Mouse (Mus musculus) kidney, postnatal 4 days (tissue): ENCODE results near the gene Adrb1.

Experiments
- DNase-seq, 2 experiments: peaks; one replicate each; pipeline ENCODE4 v3.0.0; 2021; ENCODE audit warnings: mixed read lengths in 2 of 2

Adrb1 gene

DNA sequence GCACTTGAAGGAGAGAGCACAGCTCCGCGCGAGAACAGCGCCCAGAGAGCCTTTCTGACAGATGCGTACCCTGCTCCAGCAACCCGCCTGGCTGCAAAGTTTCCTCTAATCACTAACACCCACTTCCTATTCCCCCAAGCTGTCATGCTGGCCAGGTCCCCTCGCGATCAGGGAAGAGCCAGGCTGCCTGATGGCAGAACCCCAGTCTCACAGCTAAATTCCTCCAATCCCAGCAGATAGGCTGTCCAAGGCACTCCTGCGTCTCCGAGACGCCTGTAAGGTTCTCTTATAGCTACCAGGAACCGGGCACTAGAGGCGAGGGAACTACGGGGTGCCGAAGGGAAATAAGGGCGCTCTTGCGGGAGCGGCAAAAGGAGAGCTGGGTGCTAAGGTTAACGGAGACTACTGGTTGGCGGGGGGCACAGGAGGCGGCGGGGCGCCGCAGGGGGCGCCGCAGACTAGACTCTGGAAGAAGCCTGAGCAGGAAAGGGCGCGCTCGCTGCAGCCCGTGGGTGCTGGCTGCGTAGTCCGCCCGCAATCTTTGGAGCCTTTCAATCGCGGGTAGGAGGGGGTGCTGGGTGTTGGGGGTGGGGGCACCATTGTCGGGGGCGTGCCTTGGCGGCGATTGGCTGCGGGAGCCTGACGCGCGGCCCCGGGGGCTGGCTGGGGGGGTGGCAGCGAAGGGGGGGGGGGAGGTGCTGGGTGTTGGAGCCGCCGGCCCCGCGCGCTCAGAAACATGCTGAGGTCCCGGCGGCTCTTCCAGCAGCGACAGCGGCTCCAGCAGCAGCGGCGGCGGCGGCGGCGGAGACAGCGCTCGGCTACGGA is at the start of gene Adrb1:
Gene Adrb1 (plus strand): TSS at position 813 of the 825 bp plus-strand sequence.
- DNase-seq = peak; percentile 63 to 68

DNA sequence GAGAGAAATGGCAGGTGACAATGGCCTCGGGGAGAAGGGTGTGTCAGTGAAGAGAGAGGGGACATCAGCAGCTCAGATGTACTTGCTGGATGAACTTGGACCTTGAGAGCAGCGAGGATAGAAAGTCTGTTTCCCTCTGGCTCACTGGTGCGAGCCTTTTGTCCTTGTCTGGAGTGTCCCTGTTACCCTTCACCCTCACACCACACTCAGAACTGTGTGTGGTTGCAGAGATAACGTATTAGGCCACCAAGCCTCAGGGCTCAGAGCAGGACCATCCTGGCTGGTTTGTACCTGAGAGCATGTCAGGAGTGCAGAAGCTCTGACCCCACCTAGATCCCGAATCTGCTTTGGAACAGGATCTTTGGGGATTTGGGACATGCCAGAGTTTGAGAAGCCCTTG is 46.3 kb upstream of the Adrb1 start:
- DNase-seq = no peak

DNA sequence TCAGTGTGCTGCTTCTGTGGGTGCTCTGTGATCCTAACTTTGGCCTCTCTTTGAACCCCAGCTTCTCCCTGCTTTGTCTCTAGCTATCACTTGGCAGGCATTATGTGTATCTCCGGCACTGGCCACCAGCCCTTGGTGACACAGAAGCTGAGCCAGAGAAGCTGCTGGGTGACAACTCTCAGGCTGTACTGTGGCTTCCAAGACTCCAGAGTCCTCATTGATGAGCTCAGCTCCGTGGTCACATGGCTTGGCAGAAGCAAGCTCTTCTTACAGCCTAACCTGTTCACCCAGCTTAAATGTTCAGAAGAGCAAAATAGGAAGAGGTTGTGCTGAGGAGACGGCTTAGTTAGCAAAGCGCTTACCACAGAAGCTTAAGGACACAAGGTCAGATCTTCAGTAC is 45.5 kb upstream of the Adrb1 start:
- no peak for DNase-seq

DNA sequence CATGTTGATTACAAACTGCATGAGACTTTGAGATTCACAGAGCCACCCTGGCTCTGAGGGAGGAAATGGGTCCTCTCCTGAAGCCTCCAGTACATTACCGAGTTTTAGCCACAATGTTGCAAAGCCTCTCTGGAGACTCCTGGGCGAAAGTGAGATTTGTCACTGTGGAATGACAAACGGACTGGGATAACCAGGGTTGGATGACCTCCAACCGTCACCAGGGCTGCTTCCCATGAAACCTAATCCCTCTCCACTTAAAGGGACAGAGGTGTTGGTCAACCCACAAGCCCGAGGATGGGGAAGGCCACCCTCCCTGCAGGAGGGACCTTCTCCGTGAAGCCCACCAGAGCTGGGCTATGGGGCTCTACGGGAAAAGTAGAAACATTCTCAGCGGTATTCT is 44.4 kb upstream of the Adrb1 start:
- DNase-seq = no peak

DNA sequence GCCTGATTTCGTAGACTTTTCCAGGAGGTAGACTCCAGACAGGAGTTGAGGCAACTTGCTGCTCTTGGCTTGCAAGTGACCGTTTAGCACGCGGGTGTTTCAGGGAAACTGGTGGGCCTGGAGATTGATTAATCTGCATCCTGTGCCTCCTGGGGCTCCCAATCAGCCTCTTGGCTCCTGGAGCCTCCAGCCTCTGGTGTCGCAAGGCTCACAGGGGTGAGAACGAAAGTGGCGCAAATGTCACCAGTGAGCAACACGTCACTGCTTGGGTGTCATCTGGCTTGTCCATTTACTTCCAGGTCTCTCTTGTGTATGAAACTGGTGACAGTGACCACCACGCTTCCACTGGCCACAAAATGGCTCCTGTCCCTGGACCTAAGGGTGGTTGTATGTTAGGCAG is 43.5 kb upstream of the Adrb1 start:
- DNase-seq = no peak

DNA sequence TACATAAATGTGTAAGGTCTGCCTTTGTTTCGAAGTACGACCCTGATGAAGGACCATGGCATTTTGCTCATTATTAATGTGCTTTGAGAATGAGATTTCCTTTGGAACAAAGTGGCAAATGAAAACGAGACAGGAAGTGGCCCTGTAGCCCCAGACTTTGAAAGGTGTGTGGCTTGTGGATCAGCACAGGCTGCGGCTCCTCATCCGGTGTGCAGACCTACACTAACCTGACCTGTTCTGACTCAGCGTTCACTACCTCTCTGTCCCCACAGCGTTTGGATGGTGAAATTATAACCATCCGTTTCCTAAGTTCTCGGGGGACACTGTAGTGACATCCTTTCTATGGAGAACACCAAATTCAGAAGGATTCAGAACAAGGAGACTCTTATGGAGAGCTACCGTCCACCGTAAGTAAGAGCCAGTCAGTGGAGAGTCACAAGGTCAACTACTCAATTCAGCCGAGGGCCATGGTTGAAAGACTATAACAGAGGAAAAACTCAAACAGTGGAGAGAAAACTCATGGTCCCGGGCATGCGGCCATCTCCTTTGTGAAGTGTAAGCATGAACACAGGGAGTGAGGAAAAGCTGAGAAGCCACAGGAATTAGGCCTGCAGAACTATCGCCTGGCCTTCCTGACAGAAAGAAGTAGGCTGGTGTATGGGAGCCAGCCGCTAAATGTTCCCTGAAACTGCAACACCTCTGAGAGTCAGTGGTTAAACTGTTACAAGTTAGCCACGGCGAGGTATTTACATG is 42.6 kb upstream of the Adrb1 start:
- peak; percentile 35 to 51 for DNase-seq

DNA sequence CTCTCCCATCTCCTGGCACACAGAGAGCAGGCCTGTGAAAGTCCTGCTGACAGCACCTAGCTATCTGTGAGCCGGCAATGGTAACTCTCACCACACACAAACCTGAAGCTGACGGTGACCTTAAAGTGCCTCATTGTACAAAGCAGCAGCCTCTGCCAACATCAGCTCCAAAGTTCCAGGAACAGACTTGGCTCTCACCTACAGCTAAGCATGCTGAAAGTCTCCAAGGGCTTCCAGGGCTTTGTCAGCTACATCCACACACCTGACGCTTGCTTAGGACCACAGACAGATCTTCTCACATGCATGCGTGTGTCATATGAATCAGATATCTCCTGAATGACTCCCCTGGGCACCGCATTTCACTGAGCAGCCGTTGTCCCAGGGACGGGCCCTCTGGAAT is 42.0 kb upstream of the Adrb1 start:
- peak in 1 of 2 experiments; percentile 29 for DNase-seq

DNA sequence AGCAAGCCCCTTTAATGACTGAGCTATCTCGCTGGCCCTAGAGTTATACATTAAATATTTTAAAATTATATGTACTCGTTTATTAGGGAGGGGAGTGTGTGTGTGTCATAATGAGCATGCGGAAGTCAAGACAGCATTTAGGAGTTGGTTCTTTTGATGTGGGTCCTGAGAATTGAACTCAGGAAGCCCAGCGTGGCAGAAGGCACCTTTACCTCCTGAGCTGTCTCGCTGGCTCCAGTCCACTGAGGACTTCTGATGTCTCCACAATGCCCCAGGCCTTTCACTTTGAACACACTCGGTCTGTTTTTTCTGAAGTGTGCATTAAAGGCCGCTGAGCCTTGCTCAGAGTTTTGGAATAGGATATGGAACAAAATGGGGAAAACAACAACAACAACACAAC is 39.7 kb upstream of the Adrb1 start:
- no peak for DNase-seq

DNA sequence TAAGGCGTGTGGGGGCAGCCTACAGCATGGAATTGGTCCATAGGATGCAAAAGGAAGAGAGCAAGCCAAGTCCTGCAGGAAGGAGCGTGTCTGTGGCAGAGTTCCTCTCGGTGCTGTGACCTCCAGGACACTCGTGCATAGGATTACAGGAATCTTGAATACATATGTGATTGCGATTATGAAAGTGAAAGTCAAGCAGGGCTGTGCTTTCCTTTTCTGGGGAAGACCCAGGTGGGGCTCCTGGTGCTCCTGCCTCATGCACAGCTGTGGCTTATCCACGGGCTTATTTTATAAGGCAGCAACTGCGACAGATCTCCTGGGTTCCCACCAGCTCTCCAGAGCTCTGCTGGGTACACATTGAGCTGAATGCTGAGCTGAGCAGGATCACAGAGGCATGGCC is 39.2 kb upstream of the Adrb1 start:
- no peak for DNase-seq

DNA sequence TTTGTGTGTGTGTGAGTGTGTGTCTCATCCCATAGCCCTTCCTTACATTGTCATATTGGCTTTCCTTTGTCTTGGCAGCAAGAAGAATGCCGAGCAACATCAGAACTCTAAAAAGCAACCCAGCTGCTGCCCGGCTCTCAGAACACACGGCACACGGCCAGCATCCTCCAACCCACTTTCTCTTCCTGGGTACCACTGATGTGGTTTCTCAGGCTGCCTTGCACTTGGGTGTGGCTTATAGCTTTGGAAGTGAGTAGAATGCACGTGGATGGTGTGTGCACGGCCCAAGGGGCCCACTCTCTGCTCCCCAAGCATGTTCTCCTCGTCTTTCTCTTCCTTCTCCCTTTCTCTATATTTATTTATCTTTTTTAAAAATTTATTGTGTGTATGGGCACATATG is 36.5 kb upstream of the Adrb1 start:
- DNase-seq = no peak

DNA sequence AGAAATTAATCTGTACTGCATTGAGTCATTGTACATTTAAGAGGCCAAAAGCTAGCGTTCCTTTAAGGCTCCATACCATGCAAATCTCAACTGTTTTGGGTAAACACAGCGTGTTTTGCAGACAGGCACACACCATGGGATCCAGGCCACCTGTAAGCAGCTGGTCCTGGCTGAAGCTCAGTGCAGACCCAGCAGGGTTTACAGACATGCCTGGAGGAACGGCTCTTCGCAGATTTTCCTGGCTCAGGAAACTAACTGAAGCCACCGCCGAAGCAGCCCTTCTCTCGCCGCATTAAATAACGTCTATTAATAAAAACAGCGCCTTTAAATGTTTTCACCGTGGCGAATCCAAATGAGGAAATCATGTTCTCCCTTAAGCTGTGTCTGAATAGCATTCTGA is 35.8 kb upstream of the Adrb1 start:
- DNase-seq = no peak

DNA sequence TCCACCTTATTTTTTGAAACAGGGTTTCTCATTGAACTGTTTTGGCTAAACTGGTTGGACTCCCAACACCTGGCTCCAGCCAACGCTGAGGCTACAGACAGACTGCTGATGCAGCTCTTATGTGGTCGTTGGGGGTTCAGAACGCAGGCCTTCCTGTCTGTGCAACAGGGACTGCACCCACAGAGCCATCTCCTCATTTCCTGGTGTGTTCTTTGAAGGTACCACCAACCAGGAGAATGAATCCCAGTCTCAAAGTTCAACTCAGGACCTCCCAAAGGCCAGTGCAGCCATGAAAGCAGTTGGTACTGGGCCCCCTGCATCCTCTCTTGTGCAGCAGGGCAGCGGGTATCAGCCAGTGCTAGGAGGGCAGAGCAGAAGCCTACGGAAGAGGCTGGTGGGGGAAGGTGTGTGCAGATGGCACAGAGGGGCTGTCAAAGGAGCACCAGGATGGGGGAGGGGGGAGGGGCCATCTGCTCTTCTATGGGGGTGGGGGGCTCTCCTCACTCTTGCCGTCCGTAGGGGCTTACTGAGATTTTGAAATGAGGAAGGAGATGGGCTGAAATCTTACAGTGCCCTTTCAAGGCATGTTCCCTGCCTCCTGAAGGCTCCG is 34.9 kb upstream of the Adrb1 start:
- no peak for DNase-seq

DNA sequence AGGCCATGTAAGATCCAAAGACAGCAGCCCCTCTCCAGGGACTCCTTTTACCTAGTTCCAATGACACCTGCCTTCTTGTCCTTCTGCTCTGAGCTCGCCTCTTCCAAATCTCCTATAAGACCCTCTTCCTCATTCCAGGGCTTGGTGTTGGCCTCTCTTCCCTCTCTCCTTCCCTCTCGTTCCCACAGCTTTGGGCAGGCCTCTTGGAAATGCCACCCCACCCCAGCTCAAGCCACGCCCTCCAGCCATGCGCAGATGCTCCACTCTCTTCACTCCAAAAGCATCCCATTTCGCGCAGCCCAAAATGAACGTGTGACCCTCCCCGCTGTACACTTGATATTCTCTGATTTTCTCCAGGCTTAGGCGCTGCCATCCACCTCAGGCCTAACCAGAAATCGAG is 34.3 kb upstream of the Adrb1 start:
- no peak for DNase-seq

DNA sequence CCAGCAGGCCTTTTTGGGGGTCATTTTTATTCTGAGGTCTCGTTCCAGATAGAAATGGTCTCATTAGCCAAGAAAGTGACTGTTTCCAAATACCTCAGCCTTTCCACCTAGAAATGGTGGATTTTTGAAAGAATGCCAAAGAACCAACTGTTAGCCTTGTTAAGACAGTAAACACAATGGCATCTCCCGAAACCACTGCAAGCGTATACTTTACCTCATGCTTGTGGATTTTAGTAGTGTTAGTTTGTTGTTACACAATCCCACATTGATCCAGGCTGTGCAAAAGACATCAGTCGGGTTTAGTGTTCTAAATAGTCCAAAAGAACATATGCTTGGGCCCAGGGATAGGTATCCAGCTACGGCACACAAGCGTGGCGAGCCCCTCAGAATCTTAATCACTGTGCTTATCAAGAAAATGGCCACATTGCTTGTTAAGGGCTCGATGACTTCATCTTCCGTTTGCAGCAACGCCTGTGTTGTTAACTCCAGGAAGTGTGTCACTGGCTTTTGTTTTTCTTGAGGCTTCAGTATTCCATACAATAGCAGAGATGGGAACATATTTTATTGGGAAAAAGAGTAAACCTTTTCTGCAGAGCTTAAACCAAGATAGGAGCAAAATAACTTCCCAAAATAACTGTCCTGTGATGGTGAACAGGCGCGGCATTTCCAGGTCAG is 33.2 kb upstream of the Adrb1 start:
- DNase-seq = no peak

DNA sequence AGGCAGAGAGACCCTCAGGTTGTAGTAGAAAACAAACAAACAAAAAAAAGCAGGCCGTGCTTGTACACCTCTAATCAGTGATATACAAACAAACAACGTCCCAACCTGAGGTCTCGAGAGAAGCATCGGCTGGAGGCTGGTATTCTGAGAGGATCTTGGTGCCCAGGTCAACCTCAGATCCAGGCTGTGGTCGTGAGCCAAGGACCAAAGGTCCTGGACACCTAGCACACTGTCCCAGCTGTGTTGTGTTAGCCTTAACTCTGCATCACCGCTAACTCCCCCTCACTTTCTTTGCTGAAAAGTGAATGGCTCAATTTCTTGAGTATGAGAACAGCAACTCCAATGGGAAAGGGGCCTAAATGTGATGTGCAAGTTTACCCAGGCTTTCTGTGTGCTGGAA is 32.5 kb upstream of the Adrb1 start:
- no peak for DNase-seq

DNA sequence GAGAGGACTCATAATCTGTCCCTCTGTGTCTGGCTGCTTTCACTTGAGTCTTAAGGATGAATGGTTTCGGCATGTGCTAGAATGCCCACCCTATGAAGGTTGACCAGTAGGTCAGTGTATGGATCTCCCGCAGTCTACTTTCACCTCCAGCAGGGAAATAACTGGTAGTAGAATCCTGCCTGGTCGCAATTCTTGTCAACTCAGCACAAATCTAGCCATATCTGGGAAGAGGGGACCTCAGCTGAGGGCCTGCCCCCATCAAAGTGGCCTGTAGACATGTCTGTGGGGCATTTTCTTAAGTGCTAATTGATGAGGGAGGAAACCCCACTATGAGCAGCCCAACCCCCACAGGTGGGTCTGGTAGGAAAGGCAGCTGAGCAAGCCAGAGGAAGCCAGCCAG is 30.9 kb upstream of the Adrb1 start:
- DNase-seq = no peak

DNA sequence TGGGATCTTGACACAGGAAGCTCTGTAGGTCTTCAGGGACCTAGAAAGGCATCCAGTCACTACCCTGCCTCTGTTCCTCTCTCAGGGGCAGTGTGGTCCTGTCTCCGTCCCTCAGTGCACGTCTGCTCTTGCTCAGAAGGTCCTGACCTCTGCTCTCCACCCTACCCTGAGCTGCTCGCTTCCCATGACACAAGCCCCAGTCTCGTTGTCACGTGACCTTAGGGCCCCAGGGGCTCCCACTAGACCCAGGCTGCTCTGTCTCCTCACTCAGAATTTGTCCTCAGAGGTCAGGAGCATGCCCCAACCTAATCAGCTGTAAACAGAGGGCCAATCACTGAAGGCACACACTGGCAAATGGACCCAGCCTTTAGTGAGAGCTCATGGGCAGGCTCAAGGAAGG is 29.5 kb upstream of the Adrb1 start:
- no peak for DNase-seq

DNA sequence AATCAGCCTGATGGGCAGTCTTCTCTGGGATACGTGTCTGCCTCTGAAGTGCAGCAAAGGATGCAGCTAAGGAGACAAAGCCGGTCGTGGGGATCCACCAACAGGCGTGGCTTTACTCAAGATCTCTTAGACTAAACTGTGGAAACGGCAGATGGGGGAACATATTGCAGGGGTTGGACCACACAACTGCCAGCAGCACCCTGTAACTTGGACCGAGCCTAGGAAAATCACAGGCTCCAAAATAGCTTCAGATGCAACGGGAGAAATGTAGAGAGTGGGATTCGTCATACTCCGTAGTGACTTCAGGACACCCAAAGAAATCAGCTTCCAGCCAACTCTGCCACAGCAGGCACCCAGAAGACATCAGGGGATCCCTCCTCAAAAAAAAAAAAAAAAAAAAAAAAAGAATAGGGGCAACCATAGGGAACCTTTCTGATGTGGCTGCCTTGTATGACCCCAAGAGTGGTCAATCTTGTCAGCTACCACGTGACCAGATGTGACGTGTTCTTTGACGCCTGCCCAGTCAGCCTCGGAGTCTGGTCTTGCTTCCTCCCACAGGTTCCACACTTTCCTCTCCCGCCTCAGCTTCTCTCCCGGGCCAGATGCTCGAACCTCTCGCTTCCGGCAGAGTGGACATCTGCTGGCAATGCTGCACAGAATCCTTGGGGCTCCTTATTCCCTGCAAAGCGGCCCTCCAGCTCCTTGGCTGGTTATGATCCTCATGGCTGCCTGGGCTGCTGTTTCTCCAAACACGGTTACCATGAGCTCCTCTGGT is 24.4 kb upstream of the Adrb1 start:
- no peak for DNase-seq

DNA sequence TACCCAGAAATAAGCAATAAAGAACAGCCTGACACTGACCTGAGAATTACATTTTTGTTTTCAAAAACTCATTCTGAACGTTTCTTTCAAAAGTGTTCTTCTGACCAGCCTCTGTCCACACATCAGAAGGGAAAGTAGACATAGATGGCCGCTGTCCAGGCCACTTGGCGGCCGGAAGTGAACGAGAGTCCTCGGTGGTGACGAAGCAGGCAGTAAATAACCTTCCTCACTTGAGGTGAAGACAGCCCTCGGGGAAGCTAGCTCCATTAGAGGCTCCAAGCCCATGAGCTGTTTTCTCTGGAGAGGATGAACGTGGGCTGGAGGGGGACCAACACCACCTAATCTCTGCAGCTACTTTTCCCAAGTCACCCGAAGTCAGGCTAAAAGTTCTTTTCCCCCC is 21.2 kb upstream of the Adrb1 start:
- DNase-seq = peak; percentile 47 to 62

DNA sequence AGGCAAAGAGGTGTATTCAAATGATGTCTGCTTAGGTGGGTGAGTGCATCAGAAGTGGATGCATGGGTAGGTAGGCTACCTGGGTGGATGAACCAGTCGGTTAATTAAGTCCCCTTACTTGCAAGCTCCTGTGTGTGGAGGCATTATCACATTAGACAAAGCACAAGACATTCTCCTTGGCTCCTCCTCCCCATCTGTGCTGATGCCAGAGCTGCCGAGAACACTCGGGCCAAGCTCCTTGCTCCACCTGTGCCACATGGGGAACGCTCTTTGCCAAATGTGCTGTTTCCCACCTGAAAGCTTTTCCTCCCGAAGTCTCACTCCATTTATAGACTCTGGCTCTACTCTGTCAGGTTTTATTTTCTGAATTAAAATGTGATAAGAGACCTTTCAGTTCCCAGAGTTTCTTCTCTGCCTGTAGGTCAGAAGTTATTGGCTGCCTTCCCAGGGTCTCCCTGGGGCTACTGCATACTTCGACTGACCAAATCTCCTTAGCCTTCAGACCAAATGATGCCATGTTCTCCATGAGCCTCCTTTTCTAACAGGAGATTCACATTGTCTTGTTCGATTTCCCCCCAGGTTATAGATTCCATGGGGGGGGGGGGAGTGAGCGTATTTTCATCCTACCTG is 20.5 kb upstream of the Adrb1 start:
- DNase-seq = no peak

DNA sequence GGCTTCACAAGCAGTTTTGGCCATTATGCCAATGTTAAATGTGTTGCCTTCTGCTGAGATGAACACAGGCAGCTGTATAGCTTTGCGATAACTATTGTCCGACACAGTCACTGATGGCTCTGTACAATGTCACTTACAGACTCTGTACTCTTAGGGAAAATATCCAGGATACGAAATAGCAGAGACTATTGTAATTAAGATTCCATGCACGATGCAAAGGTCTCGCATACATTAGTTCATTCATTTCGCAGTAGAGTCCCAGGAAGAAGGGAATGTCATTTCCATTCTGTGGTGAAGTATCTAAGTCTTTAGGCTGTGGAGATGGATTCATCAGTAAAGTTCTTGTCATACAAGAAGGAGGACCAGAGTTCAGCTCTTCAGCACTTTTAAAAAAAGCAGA is 20.0 kb upstream of the Adrb1 start:
- no peak for DNase-seq
